Mouse (Mus musculus): ENCODE measurements around the gene Dlg5.

GRCm38 (mm10) chr14:24249926-24250325 is 4.2 kb upstream of the Dlg5 start:
- TF ChIP-seq CTCF (IDR thresholded peaks at IDR 0.05; ENCODE audit: borderline replicate concordance, insufficient read depth, low read depth, low read length) (no peak), POLR2A (IDR thresholded peaks at IDR 0.05; ENCODE audit: borderline replicate concordance, insufficient read depth, low read length) (no peak)

Measured in cerebellum, adult 2 months (tissue).